Mouse (Mus musculus): ENCODE data around the gene Olfr818. TPM values are rescaled to one million over a fixed set of nuclear protein-coding genes. Genes with fewer than 3 reads are reported as not detected.

Gene Olfr818
- polyA plus RNA-seq, 1 experiment from 2014 or later = not detected

Other genes with a start within 250 kb of the Olfr818 start
- not detected in 2 replicates for gene Olfr804, start 245.9 kb downstream of the Olfr818 start, polyA plus RNA-seq (2014; fragmentation: Nextera tagmentation; extraction: Ambion mirVana)
- gene Olfr805, start 219.7 kb downstream of the Olfr818 start, polyA plus RNA-seq (2014; fragmentation: Nextera tagmentation; extraction: Ambion mirVana) = not detected in 2 replicates
- not detected in 2 replicates for gene Olfr806, start 207.2 kb downstream of the Olfr818 start, polyA plus RNA-seq (2014; fragmentation: Nextera tagmentation; extraction: Ambion mirVana)
- gene Olfr807, start 191.3 kb downstream of the Olfr818 start, polyA plus RNA-seq (2014; fragmentation: Nextera tagmentation; extraction: Ambion mirVana) = not detected in 2 replicates
- not detected in 2 replicates for gene Olfr808, start 183.6 kb downstream of the Olfr818 start, polyA plus RNA-seq (2014; fragmentation: Nextera tagmentation; extraction: Ambion mirVana)
- not detected in 2 replicates for gene Olfr809, start 174.5 kb downstream of the Olfr818 start, polyA plus RNA-seq (2014; fragmentation: Nextera tagmentation; extraction: Ambion mirVana)
- not detected in 2 replicates for gene Olfr810, start 154.2 kb downstream of the Olfr818 start, polyA plus RNA-seq (2014; fragmentation: Nextera tagmentation; extraction: Ambion mirVana)
- not detected in 2 replicates for gene Olfr811, start 144.7 kb downstream of the Olfr818 start, polyA plus RNA-seq (2014; fragmentation: Nextera tagmentation; extraction: Ambion mirVana)
- not detected in 2 replicates for gene Olfr812, start 103.0 kb downstream of the Olfr818 start, polyA plus RNA-seq (2014; fragmentation: Nextera tagmentation; extraction: Ambion mirVana)
- gene Olfr813, start 93.7 kb downstream of the Olfr818 start, polyA plus RNA-seq (2014; fragmentation: Nextera tagmentation; extraction: Ambion mirVana) = not detected in 2 replicates
- not detected in 2 replicates for gene Olfr814, start 69.2 kb downstream of the Olfr818 start, polyA plus RNA-seq (2014; fragmentation: Nextera tagmentation; extraction: Ambion mirVana)
- not detected in 2 replicates for gene Olfr815, start 43.2 kb downstream of the Olfr818 start, polyA plus RNA-seq (2014; fragmentation: Nextera tagmentation; extraction: Ambion mirVana)
- gene Olfr816, start 33.5 kb downstream of the Olfr818 start, polyA plus RNA-seq (2014; fragmentation: Nextera tagmentation; extraction: Ambion mirVana) = not detected in 2 replicates
- gene Olfr819, start 18.2 kb upstream of the Olfr818 start, polyA plus RNA-seq (2014; fragmentation: Nextera tagmentation; extraction: Ambion mirVana) = not detected in 2 replicates
- gene Olfr247, start 27.0 kb upstream of the Olfr818 start, polyA plus RNA-seq (2014; fragmentation: Nextera tagmentation; extraction: Ambion mirVana) = not detected in 2 replicates
- gene Gm10310, start 36.0 kb upstream of the Olfr818 start, polyA plus RNA-seq (2014; fragmentation: Nextera tagmentation; extraction: Ambion mirVana) = not detected in 2 replicates
- gene Olfr820, start 63.5 kb upstream of the Olfr818 start, polyA plus RNA-seq (2014; fragmentation: Nextera tagmentation; extraction: Ambion mirVana) = not detected in 2 replicates
- not detected in 2 replicates for gene Olfr821, start 81.2 kb upstream of the Olfr818 start, polyA plus RNA-seq (2014; fragmentation: Nextera tagmentation; extraction: Ambion mirVana)
- gene Olfr822, start 122.1 kb upstream of the Olfr818 start, polyA plus RNA-seq (2014; fragmentation: Nextera tagmentation; extraction: Ambion mirVana) = not detected in 2 replicates
- not detected in 2 replicates for gene Olfr823, start 166.3 kb upstream of the Olfr818 start, polyA plus RNA-seq (2014; fragmentation: Nextera tagmentation; extraction: Ambion mirVana)
- not detected in 2 replicates for gene Olfr824, start 180.9 kb upstream of the Olfr818 start, polyA plus RNA-seq (2014; fragmentation: Nextera tagmentation; extraction: Ambion mirVana)
- not detected in 2 replicates for gene Olfr825, start 217.7 kb upstream of the Olfr818 start, polyA plus RNA-seq (2014; fragmentation: Nextera tagmentation; extraction: Ambion mirVana)
- not detected in 2 replicates for gene Olfr826, start 235.1 kb upstream of the Olfr818 start, polyA plus RNA-seq (2014; fragmentation: Nextera tagmentation; extraction: Ambion mirVana)

All from forebrain, embryonic 11.5 days (tissue).